Mouse (Mus musculus): ENCODE results near the gene Card9. TPM values are rescaled to one million over a fixed set of nuclear protein-coding genes. Genes with fewer than 3 reads are reported as not detected.

The Card9 gene
- polyA plus RNA-seq, 1 experiment from 2014 or later, result 0.97 TPM

DNA sequence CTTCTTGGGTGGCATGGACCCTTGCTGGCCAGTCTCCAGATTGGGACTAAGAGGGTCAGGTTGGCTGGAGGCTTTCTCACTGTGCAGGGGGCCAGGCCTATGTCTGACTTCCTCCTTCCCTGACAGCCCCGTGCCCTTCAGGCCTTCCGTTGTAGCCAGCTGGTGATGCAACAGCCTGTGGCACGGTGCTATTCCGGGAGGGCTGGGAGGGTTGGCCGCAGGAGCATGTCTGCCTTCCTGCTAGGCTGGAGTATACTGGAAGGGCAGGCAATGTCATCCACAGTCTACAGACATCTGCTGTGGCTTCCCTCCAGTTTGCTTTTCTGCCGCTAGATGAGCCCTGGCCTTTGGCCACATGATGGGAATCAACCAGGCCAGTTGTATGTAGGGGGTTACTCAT is 735 bp downstream of the Card9 start:
- Histone ChIP-seq H3K9ac (no peak overlapping the region), H3K27me3 (no peaks in the 10 kb centered on the region), H3K4me3 (no peak overlapping the region), H3K27ac (no peak overlapping the region), H3K9me3 (no peaks in the 10 kb centered on the region), H3K36me3 (peaks cover 24% of the 10 kb centered on the region), H3K4me2 (replicated peaks) (no peak overlapping the region), H3K4me1 (no peaks in the 10 kb centered on the region)
- 90% methylated on average over 6 of the region's 6 CpGs for WGBS
- no peak for ATAC-seq (ENCODE audit: insufficient number of reproducible peaks, insufficient read depth, low FRiP score, low TSS enrichment)

DNA sequence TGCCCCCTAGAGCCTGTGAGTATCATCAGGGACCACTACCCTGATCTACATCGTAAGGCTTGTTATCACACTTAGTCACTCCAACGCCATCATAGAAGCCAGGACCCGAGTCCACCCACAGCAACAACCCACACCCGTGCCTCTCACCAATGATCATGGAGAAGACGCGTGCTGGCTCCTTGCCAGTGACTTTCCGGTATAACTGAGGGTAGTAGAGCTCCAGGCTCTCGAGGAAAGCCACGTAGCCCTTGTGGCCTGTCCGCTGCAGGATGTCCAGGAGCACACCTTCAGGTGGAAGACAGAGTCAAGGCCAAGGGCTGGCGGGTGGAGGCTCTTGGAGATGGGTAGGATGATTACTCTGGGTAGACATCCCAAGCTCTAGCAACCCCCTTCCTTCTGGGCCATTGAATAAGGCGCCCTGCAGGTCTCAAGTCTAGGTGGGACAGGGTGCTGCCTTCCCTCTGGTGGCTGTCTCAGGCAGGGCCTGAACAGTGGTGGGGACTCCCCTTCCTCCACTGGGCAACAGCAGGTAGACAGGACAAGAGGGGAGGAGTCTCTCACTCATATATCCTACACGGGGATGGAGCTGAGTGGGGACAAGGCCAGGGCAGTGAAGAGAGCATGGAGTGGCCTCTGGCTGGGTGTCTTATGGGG is 1.9 kb downstream of the Card9 start:
- no peak for ATAC-seq (ENCODE audit: insufficient number of reproducible peaks, insufficient read depth, low FRiP score, low TSS enrichment)
- 89% methylated on average over 13 of the region's 13 CpGs for whole genome bisulfite sequencing

DNA sequence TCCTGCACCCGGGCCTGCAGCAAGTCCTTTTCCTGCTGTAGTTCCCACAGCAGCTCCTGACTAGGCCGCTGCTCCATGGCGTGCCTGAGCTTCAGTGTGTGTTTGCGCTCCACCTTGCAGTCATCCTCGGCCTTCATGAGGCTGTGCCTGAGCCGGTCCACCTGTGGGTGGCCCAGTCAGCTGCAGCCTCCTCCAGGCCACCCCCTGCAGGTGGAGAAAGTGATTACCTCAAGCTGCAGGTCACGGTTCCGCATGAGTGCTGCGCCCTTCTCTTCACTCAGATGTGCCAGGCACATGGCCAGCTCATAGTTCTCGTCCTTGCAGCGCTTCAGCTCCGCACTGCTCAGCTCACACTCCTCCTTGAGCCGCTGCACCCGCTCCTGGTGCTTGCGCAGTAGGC is 3.2 kb downstream of the Card9 start:
- Histone ChIP-seq H3K27me3 (no peaks in the 10 kb centered on the region), H3K9me3 (no peaks in the 10 kb centered on the region), H3K27ac (no peak overlapping the region), H3K4me2 (replicated peaks) (no peak overlapping the region), H3K36me3 (peaks cover 2% of the 10 kb centered on the region; the same call in 1 of the 2 replicates), H3K4me1 (peaks cover 5% of the 10 kb centered on the region; the same call in 1 of the 2 replicates), H3K4me3 (no peak overlapping the region), H3K9ac (no peak overlapping the region)
- 48% methylated on average over 15 of the region's 15 CpGs for WGBS
- ATAC-seq (ENCODE audit: insufficient number of reproducible peaks, insufficient read depth, low FRiP score, low TSS enrichment), result no peak

More for the DNA sequence above, 1.9 kb downstream of the Card9 start:
- H3K27me3 ChIP-seq, result no peaks in the 10 kb centered on the region
- no peak overlapping the region for H3K4me2 ChIP-seq (replicated peaks)
- H3K9ac ChIP-seq, result no peak overlapping the region
- no peaks in the 10 kb centered on the region for H3K4me1 ChIP-seq
- no peak overlapping the region for H3K4me3 ChIP-seq
- peaks cover 14% of the 10 kb centered on the region for H3K36me3 ChIP-seq
- H3K9me3 ChIP-seq, result no peaks in the 10 kb centered on the region
- H3K27ac ChIP-seq, result no peak overlapping the region

DNA sequence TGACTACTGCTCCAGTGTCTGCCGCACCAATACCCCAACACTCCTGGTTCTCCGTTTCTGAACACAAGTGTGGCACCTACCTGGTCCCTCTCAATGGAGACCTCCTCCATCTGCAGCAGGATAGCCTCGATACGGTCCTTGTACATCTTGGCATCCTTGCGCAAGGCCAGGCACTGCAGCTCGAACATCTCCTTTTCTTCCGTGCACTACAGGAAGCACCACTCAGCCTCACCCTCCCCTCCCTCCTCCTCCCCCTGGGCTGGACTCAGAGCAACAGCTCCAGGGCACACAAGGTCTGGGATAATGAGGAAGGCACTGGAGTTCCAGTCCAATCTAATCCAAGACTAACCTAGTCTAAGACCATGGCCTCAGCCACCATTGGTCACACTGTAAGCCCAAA is 4.0 kb downstream of the Card9 start:
- no peaks in the 10 kb centered on the region for H3K36me3 ChIP-seq
- ATAC-seq (ENCODE audit: insufficient number of reproducible peaks, insufficient read depth, low FRiP score, low TSS enrichment), result no peak
- no peak overlapping the region for H3K9ac ChIP-seq
- WGBS, result 73% methylated on average over 7 of the region's 7 CpGs
- no peak overlapping the region for H3K4me3 ChIP-seq
- H3K4me2 ChIP-seq (replicated peaks), result no peak overlapping the region
- H3K27ac ChIP-seq, result no peak overlapping the region
- peaks cover 7% of the 10 kb centered on the region; the same call in 1 of the 2 replicates for H3K4me1 ChIP-seq
- H3K9me3 ChIP-seq, result no peaks in the 10 kb centered on the region
- H3K27me3 ChIP-seq, result no peaks in the 10 kb centered on the region

DNA sequence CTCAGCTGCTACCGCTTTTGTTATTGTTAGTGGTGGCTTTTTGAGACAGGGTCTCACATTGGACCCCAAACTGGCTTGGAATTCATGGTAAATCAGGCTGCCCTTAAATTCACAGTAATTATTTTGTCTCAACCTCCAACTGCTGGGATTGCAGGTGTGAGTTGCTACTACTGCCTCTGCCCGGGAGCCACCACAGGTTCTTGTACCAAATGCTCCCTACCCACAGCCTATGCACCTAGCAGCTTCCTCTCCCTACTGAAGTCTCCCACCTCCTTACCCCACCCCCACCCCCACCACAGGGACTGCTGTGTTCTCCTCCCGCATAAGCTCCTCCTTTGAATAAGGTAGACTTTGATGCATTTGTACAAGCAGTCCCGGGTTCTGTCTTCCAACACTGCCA is 4.5 kb downstream of the Card9 start:
- H3K27me3 ChIP-seq, result no peaks in the 10 kb centered on the region
- 86% methylated on average over 4 of the region's 4 CpGs for whole genome bisulfite sequencing
- no peak for ATAC-seq (ENCODE audit: insufficient number of reproducible peaks, insufficient read depth, low FRiP score, low TSS enrichment)

DNA sequence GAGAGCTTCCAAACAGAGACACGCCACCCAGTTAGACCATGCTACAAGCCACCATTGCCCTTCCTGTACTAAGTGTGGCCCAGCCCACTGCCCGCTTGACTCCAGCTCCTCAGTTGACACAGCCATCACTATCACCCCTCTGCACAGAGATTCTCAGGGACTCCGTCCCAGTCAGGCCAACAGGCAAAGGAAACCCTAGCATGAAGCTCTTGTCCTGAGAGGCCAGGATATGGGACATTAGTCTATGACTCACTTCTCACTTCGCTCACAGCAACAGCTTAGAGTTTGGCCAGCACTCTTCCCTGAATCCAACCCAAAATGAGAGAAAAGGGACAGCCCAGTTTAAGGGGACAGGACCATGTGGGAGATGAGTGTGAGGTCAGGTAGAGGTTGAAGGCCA is 6.3 kb downstream of the Card9 start:
- ATAC-seq (ENCODE audit: insufficient number of reproducible peaks, insufficient read depth, low FRiP score, low TSS enrichment), result no peak
- Histone ChIP-seq H3K9ac (no peak overlapping the region), H3K36me3 (peaks cover 11% of the 10 kb centered on the region), H3K4me3 (no peak overlapping the region), H3K9me3 (no peaks in the 10 kb centered on the region), H3K4me2 (replicated peaks) (no peak overlapping the region), H3K27me3 (no peaks in the 10 kb centered on the region), H3K27ac (no peak overlapping the region), H3K4me1 (peaks cover 15% of the 10 kb centered on the region)
- 91% methylated on average over 4 of the region's 4 CpGs for WGBS

More for the DNA sequence above, 4.5 kb downstream of the Card9 start:
- Histone ChIP-seq H3K9ac (no peak overlapping the region), H3K4me1 (peaks cover 7% of the 10 kb centered on the region), H3K36me3 (no peaks in the 10 kb centered on the region), H3K4me2 (replicated peaks) (no peak overlapping the region), H3K27ac (no peak overlapping the region), H3K9me3 (no peaks in the 10 kb centered on the region), H3K4me3 (no peak overlapping the region)

DNA sequence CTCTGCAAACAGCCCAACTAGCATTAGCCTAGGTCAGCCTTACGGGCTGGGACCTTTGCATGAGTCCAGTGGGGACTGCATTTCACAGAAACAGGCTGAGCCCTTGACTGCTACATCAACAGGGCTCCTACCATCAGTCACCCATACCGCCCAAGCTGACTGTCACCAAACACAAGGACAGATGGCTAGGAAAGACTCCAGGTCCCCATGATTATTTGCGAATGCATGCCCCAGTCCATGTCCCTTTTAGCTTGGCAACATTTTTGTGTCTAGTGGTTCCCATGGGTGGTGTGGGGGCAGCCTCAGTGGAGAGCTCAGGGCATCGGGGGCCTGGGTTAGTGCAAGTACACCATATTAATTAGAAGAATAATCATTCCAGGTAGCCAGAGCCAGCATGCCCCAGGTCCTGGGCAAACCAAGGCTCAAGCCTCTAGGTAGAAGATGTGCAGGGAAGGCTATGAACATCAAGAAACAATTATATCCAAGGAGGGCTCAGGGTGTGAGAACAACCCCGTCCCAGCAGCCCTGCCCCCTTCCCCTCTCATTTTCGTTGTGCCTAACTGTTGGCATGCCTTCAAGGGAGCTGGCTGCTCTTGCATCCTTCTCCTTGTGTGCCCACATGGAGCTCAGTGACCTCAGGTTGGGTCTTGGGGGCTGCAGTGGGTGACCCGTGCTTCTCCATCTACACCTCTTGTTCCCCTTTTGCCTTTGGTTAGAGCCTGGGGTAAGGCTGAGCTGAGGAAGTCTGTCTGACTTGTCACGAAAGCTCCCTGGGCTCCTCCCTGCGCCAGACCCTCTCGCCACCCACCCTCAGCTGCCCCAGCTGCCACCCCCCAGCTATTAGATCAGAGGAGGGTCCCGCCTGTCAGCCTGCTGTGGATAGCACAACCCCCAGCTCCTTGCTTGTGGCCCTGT is 7.4 kb downstream of the Card9 start:
- Histone ChIP-seq H3K9me3 (no peaks in the 10 kb centered on the region), H3K27ac (no peak overlapping the region), H3K4me1 (peaks cover 15% of the 10 kb centered on the region), H3K9ac (peak overlapping the region; percentile 80; the same call in 1 of the 2 replicates), H3K36me3 (peaks cover 21% of the 10 kb centered on the region), H3K4me3 (peak overlapping the region; percentile 82; the same call in 1 of the 2 replicates), H3K4me2 (replicated peaks) (peak overlapping the region; percentile 96), H3K27me3 (no peaks in the 10 kb centered on the region)
- 88% methylated on average over 11 of the region's 11 CpGs for WGBS
- no peak for ATAC-seq (ENCODE audit: insufficient number of reproducible peaks, insufficient read depth, low FRiP score, low TSS enrichment)

DNA sequence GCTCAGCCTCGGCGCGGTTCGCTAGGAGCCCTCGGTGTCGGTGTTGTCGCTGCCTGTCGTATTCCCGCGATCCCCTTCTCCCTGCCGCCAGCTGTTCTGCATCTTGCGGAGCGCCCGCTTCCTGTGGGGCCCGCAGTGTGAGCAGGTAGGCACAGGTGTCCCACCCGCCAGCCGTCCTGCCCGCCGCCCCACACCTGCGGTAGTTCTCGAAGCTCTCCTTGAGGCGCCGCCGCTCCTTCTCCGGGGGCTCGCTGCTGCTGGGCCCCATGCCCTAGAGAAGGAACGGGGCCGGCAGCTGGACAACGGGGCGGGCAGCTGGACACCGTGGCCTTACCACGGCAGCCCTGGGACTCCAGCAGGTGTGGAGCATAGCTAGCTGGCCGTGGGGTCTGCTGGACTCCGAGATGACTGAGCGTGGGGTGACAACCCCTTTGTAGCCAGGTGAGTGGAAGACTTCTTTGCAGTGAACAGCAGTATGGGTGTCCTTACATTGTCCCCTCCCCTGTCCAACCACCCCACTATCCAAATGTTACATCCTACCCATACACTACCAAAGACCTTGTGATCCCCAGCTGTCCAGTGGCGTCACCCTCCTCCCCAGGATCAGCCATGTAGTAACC is 8.3 kb downstream of the Card9 start:
- 2% methylated on average over 36 of the region's 36 CpGs for WGBS
- Histone ChIP-seq H3K4me3 (peak overlapping the region; percentile 82), H3K27me3 (no peaks in the 10 kb centered on the region), H3K27ac (peak overlapping the region; percentile 63; the same call in 1 of the 2 replicates), H3K4me2 (replicated peaks) (peak overlapping the region; percentile 96), H3K36me3 (peaks cover 26% of the 10 kb centered on the region), H3K9me3 (no peaks in the 10 kb centered on the region), H3K9ac (peak overlapping the region; percentile 80), H3K4me1 (peaks cover 17% of the 10 kb centered on the region)
- 0 out of 2 replicates have a peak, but pooled peaks have one; percentile 6 for ATAC-seq (ENCODE audit: insufficient number of reproducible peaks, insufficient read depth, low FRiP score, low TSS enrichment)

DNA sequence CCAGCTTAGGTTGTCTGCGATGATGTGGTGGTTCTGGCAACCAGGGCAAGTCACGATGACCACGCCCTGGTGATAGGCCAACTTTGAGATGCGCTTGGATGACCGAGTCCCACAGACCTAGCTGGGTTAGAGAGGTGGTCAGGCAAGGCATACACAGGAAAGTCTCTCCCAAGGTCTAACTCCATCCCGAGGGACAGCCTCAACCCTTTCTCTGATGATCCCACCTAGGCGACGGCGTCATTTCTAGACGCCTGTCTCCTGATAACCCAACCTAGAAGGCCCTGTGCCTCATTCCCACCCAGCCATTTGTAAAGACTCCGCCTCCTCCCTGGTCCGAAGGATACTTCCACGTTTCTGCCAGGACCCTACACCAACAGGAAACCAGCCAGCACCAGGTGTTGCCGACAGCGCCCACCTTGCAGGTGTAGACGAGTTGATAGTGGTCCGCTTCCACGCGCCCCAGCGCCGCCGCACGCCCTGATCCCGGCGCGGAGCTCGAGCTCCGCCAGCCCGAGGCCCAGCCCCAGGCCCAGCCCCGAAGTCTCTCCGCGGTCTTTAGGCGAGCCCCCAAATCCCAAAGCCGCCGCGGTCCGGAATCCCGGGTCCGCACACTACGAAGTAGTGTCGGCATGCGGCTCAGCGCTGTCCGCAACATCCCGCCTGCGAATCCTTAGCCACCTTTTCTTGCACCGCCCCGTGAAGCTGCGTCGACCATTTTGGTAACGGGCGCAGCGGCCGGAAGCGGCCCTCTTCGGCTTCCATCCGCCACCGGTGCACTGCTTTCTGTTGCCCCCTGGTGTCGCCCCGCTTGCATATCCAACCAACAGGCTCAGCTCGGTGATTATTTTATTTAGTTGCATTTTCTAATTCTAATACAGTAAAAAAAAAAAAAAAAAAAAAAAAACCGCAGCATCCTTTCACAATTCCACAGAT is 9.1 kb downstream of the Card9 start, which contains the start of gene Dnlz:
Dnlz (minus strand) TSS at position 753 of the 933 bp plus-strand sequence.
- Histone ChIP-seq H3K36me3 (peaks cover 34% of the 10 kb centered on the region), H3K27me3 (no peaks in the 10 kb centered on the region), H3K4me3 (peak within 1 kb of the TSS; percentile 82), H3K4me2 (replicated peaks) (peak within 1 kb of the TSS; percentile 96), H3K27ac (peak within 1 kb of the TSS; percentile 84), H3K9me3 (no peaks in the 10 kb centered on the region), H3K9ac (peak within 1 kb of the TSS; percentile 89), H3K4me1 (peaks cover 21% of the 10 kb centered on the region)
- WGBS, result 2% methylated on average over 62 of the region's 62 CpGs
- peak; percentile 32 for ATAC-seq (ENCODE audit: insufficient number of reproducible peaks, insufficient read depth, low FRiP score, low TSS enrichment)

DNA sequence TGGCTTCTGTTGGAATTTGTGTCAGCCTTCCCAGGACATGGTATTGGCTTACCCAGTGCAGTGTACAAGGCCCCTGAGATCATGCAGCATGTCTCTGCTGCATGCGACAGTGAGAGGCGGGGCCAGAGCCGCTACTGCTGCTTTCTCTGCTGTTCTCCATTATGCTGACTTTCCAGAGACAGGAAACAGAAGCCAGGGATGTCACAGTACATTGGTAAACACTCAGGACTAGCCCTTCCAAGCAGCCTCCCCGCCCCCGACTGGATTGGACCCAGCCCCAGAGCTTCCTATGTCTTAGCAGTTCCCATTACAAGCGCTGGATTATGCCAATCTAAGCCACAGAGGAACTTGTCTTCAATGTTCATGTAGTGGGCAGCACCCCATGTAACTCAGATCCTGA is 12.5 kb downstream of the Card9 start:
- peak overlapping the region; percentile 50 for H3K27ac ChIP-seq
- H3K4me1 ChIP-seq, result peaks cover 21% of the 10 kb centered on the region
- 54% methylated on average over 6 of the region's 6 CpGs for WGBS
- H3K9ac ChIP-seq, result no peak overlapping the region
- H3K4me2 ChIP-seq (replicated peaks), result no peak overlapping the region
- peaks cover 66% of the 10 kb centered on the region for H3K36me3 ChIP-seq
- no peaks in the 10 kb centered on the region for H3K9me3 ChIP-seq
- ATAC-seq (ENCODE audit: insufficient number of reproducible peaks, insufficient read depth, low FRiP score, low TSS enrichment), result no peak
- H3K4me3 ChIP-seq, result no peak overlapping the region
- no peaks in the 10 kb centered on the region for H3K27me3 ChIP-seq

Data from embryonic facial prominence, embryonic 12.5 days (tissue).